Mouse (Mus musculus) kidney, adult 2 months (tissue): ENCODE data around the gene Abhd2.

Experiments
- CTCF ChIP-seq: fragments of 200-500 bp; conservative IDR thresholded peaks from 2 replicates; pipeline ENCODE4 v1.5.1; 2011; ENCODE audit warnings: low read depth, mild to moderate bottlenecking, control low read depth, low read length, moderate library complexity, mixed read lengths; ENCODE audit not compliant: insufficient read depth, insufficient read length
- POLR2A ChIP-seq: fragments of 200-500 bp; IDR thresholded peaks from one replicate; pipeline ENCODE4 v1.6.1; 2011; ENCODE audit warnings: low read depth, low read length, control low read depth

GRCm38 (mm10) chr7:79300432-79301151 lies 27.6 kb downstream of the Abhd2 start:
- TF ChIP-seq CTCF (no peak), POLR2A (no peak)
